Mouse (Mus musculus): ENCODE results near the gene Bcl2l13.

DNA sequence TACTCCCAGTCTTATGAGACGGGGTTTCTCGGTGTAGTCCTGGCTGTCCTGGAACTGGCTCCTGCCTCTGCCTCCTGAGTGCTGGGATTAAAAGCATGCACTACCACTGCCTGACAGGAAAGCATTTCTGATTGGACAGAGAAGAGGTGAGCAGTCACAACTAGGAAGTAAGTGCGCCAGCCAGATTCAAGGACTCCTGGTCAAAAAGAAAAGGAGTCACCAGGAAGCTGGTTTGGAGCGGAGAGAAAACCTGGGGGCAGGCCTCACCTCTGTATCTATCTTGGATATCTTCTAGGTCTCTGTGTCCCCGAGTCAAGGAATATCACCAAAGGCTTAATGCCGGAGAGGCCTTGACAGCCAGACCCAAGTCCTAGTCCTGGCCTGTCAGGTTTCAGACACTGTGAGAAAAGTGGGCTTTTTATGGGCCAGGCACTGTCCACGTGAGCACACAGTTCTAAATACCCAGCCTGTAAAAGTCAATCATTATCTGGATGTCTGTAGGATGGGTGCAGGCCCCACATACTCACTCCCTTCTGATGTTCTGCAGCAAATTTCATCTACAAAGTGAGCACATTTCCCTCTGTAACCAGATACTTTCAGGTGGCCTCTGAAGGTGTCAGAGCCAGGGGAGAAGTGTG is 104.6 kb downstream of the Bcl2l13 start:
- no peak for TF ChIP-seq CTCF (IDR thresholded peaks at IDR 0.05; ENCODE audit: insufficient read depth, low read depth, low read length)
- no peak for TF ChIP-seq POLR2A (IDR thresholded peaks at IDR 0.05; ENCODE audit: insufficient read depth, low read depth, low read length)

Measured in olfactory bulb, adult 2 months (tissue).